Mouse (Mus musculus): ENCODE measurements around the gene Mepce. TPM values are rescaled to one million over a fixed set of nuclear protein-coding genes. Genes with fewer than 3 reads are reported as not detected.
A peak's percentile ranks its signal among the peaks of the same experiment; 100 is the strongest.

Mepce gene
- polyA plus RNA-seq, 1 experiment from 2014 or later, result 13.7 TPM

GRCm38 (mm10) chr5:137740506-137740905 lies 46.9 kb downstream of the Mepce start:
- Histone ChIP-seq H3K27ac (ENCODE audit: low read length) (no peak overlapping the region), H3K27me3 (replicated peaks; ENCODE audit: insufficient read depth, low read length) (no peaks in the 10 kb centered on the region), H3K4me1 (ENCODE audit: insufficient read depth, low read depth, low read length) (no peaks in the 10 kb centered on the region), H3K4me2 (replicated peaks; ENCODE audit: low read depth, low read length) (peak overlapping the region; percentile 94), H3K9me3 (ENCODE audit: low read length) (no peaks in the 10 kb centered on the region), H3K36me3 (ENCODE audit: insufficient read depth, low read length) (no peaks in the 10 kb centered on the region), H3K9ac (replicated peaks; ENCODE audit: low read depth) (0 out of 2 replicates have a peak overlapping the region, but pooled peaks have one; percentile 34), H3K4me3 (ENCODE audit: low read depth, low read length) (peak overlapping the region; percentile 57)
- 21% methylated on average over 11 of the region's 11 CpGs for WGBS
- TF ChIP-seq EP300 (IDR thresholded peaks at IDR 0.05) (no peak), CTCF (IDR thresholded peaks at IDR 0.05) (no peak)
- ATAC-seq, result no peak
- DNase-seq (ENCODE audit: low spot score), result no peak

GRCm38 (mm10) chr5:137739471-137739870 lies 48.0 kb downstream of the Mepce start:
- TF ChIP-seq CTCF (IDR thresholded peaks at IDR 0.05) (no peak), EP300 (IDR thresholded peaks at IDR 0.05) (no peak)
- Histone ChIP-seq H3K4me2 (replicated peaks; ENCODE audit: low read depth, low read length) (no peak overlapping the region), H3K9me3 (ENCODE audit: low read length) (no peaks in the 10 kb centered on the region), H3K4me1 (ENCODE audit: insufficient read depth, low read depth, low read length) (no peaks in the 10 kb centered on the region), H3K27me3 (replicated peaks; ENCODE audit: insufficient read depth, low read length) (no peaks in the 10 kb centered on the region), H3K9ac (replicated peaks; ENCODE audit: low read depth) (no peak overlapping the region), H3K4me3 (ENCODE audit: low read depth, low read length) (no peak overlapping the region), H3K27ac (ENCODE audit: low read length) (no peak overlapping the region), H3K36me3 (ENCODE audit: insufficient read depth, low read length) (no peaks in the 10 kb centered on the region)
- ATAC-seq, result no peak
- 64% methylated on average over 9 of the region's 9 CpGs for WGBS
- no peak for DNase-seq (ENCODE audit: low spot score)

GRCm38 (mm10) chr5:137738516-137738915 lies 48.9 kb downstream of the Mepce start:
- no peak overlapping the region for H3K9ac ChIP-seq (replicated peaks; ENCODE audit: low read depth)
- ATAC-seq, result no peak
- 59% methylated on average over 5 of the region's 5 CpGs for WGBS

GRCm38 (mm10) chr5:137737400-137737940 lies 50.0 kb downstream of the Mepce start:
- Histone ChIP-seq H3K4me1 (ENCODE audit: insufficient read depth, low read depth, low read length) (no peaks in the 10 kb centered on the region), H3K36me3 (ENCODE audit: insufficient read depth, low read length) (no peaks in the 10 kb centered on the region), H3K4me2 (replicated peaks; ENCODE audit: low read depth, low read length) (no peak overlapping the region), H3K9me3 (ENCODE audit: low read length) (no peaks in the 10 kb centered on the region), H3K9ac (replicated peaks; ENCODE audit: low read depth) (no peak overlapping the region), H3K27me3 (replicated peaks; ENCODE audit: insufficient read depth, low read length) (no peaks in the 10 kb centered on the region), H3K27ac (ENCODE audit: low read length) (no peak overlapping the region), H3K4me3 (ENCODE audit: low read depth, low read length) (no peak overlapping the region)
- DNase-seq (ENCODE audit: low spot score) (no peak), ATAC-seq (no peak)
- no peak for TF ChIP-seq CTCF (IDR thresholded peaks at IDR 0.05)
- TF ChIP-seq EP300 (IDR thresholded peaks at IDR 0.05), result no peak
- 89% methylated on average over 6 of the region's 6 CpGs for WGBS

More at GRCm38 (mm10) chr5:137738516-137738915, 48.9 kb downstream of the Mepce start:
- Histone ChIP-seq H3K27me3 (replicated peaks; ENCODE audit: insufficient read depth, low read length) (no peaks in the 10 kb centered on the region), H3K27ac (ENCODE audit: low read length) (no peak overlapping the region), H3K4me1 (ENCODE audit: insufficient read depth, low read depth, low read length) (no peaks in the 10 kb centered on the region), H3K36me3 (ENCODE audit: insufficient read depth, low read length) (no peaks in the 10 kb centered on the region), H3K4me3 (ENCODE audit: low read depth, low read length) (no peak overlapping the region), H3K4me2 (replicated peaks; ENCODE audit: low read depth, low read length) (no peak overlapping the region), H3K9me3 (ENCODE audit: low read length) (no peaks in the 10 kb centered on the region)
- no peak for TF ChIP-seq EP300 (IDR thresholded peaks at IDR 0.05)
- TF ChIP-seq CTCF (IDR thresholded peaks at IDR 0.05), result peak; percentile 31
- no peak for DNase-seq (ENCODE audit: low spot score)

- no peaks in the 10 kb centered on the region for H3K4me1 ChIP-seq (ENCODE audit: insufficient read depth, low read depth, low read length)
- ATAC-seq, result no peak
- H3K27me3 ChIP-seq (replicated peaks; ENCODE audit: insufficient read depth, low read length), result no peaks in the 10 kb centered on the region
- no peak overlapping the region for H3K9ac ChIP-seq (replicated peaks; ENCODE audit: low read depth)
- no peak overlapping the region for H3K27ac ChIP-seq (ENCODE audit: low read length)
- WGBS, result 63% methylated on average over 6 of the region's 6 CpGs
- DNase-seq (ENCODE audit: low spot score), result no peak
- no peaks in the 10 kb centered on the region for H3K9me3 ChIP-seq (ENCODE audit: low read length)
- no peak for TF ChIP-seq CTCF (IDR thresholded peaks at IDR 0.05)
- TF ChIP-seq EP300 (IDR thresholded peaks at IDR 0.05), result no peak
- H3K4me2 ChIP-seq (replicated peaks; ENCODE audit: low read depth, low read length), result no peak overlapping the region
- H3K4me3 ChIP-seq (ENCODE audit: low read depth, low read length), result no peak overlapping the region
- H3K36me3 ChIP-seq (ENCODE audit: insufficient read depth, low read length), result no peaks in the 10 kb centered on the region
These were observed 53.0 kb downstream of the Mepce start for GRCm38 (mm10) chr5:137734289-137735061.

- TF ChIP-seq CTCF (IDR thresholded peaks at IDR 0.05), result no peak
- TF ChIP-seq EP300 (IDR thresholded peaks at IDR 0.05), result no peak
- WGBS, result 91% methylated on average over 12 of the region's 12 CpGs
- H3K9me3 ChIP-seq (ENCODE audit: low read length), result no peaks in the 10 kb centered on the region
These were observed 53.7 kb downstream of the Mepce start for GRCm38 (mm10) chr5:137733638-137734288.

More at GRCm38 (mm10) chr5:137733638-137734288, 53.7 kb downstream of the Mepce start:
- Histone ChIP-seq H3K27ac (ENCODE audit: low read length) (no peak overlapping the region), H3K27me3 (replicated peaks; ENCODE audit: insufficient read depth, low read length) (no peaks in the 10 kb centered on the region), H3K4me1 (ENCODE audit: insufficient read depth, low read depth, low read length) (no peaks in the 10 kb centered on the region), H3K36me3 (ENCODE audit: insufficient read depth, low read length) (no peaks in the 10 kb centered on the region), H3K4me2 (replicated peaks; ENCODE audit: low read depth, low read length) (no peak overlapping the region), H3K4me3 (ENCODE audit: low read depth, low read length) (no peak overlapping the region), H3K9ac (replicated peaks; ENCODE audit: low read depth) (no peak overlapping the region)
- ATAC-seq (no peak), DNase-seq (ENCODE audit: low spot score) (no peak)

Other genes with a start within 250 kb of the Mepce start
- gene Actl6b, start 234.1 kb downstream of the Mepce start, polyA plus RNA-seq (2015; fragmentation: Nextera tagmentation; extraction: Ambion mirVana), result 0.15 TPM in 1 of 2 replicates, not detected in the other
- 0.33 and 0.87 TPM in 2 replicates for gene Tfr2, start 217.8 kb downstream of the Mepce start, polyA plus RNA-seq (2015; fragmentation: Nextera tagmentation; extraction: Ambion mirVana)
- 32.1 and 33.7 TPM in 2 replicates for gene Mospd3, start 186.6 kb downstream of the Mepce start, polyA plus RNA-seq (2015; fragmentation: Nextera tagmentation; extraction: Ambion mirVana)
- 86.6 and 101 TPM in 2 replicates for gene Pcolce, start 173.9 kb downstream of the Mepce start, polyA plus RNA-seq (2015; fragmentation: Nextera tagmentation; extraction: Ambion mirVana)
- gene Fbxo24, start 158.7 kb downstream of the Mepce start, polyA plus RNA-seq (2015; fragmentation: Nextera tagmentation; extraction: Ambion mirVana), result 0.19 and 0.51 TPM in 2 replicates
- 47.4 and 50.7 TPM in 2 replicates for gene Lrch4, start 158.5 kb downstream of the Mepce start, polyA plus RNA-seq (2015; fragmentation: Nextera tagmentation; extraction: Ambion mirVana)
- 11.6 and 12.3 TPM in 2 replicates for gene Gm20605, start 158.5 kb downstream of the Mepce start, polyA plus RNA-seq (2015; fragmentation: Nextera tagmentation; extraction: Ambion mirVana)
- gene Sap25, start 146.3 kb downstream of the Mepce start, polyA plus RNA-seq (2015; fragmentation: Nextera tagmentation; extraction: Ambion mirVana), result 12.3 and 13.2 TPM in 2 replicates
- 0.80 and 0.96 TPM in 2 replicates for gene Irs3, start 141.9 kb downstream of the Mepce start, polyA plus RNA-seq (2015; fragmentation: Nextera tagmentation; extraction: Ambion mirVana)
- 14.2 and 14.9 TPM in 2 replicates for gene Agfg2, start 102.9 kb downstream of the Mepce start, polyA plus RNA-seq (2015; fragmentation: Nextera tagmentation; extraction: Ambion mirVana)
- 0.51 and 0.65 TPM in 2 replicates for gene Nyap1, start 46.0 kb downstream of the Mepce start, polyA plus RNA-seq (2015; fragmentation: Nextera tagmentation; extraction: Ambion mirVana)
- 119 and 129 TPM in 2 replicates for gene Tsc22d4, start 41.9 kb downstream of the Mepce start, polyA plus RNA-seq (2015; fragmentation: Nextera tagmentation; extraction: Ambion mirVana)
- 28.8 and 29.8 TPM in 2 replicates for gene Ppp1r35, start 8.8 kb downstream of the Mepce start, polyA plus RNA-seq (2015; fragmentation: Nextera tagmentation; extraction: Ambion mirVana)
- 2.4 and 4.3 TPM in 2 replicates for gene Zcwpw1, start 143 bp upstream of the Mepce start, polyA plus RNA-seq (2015; fragmentation: Nextera tagmentation; extraction: Ambion mirVana)
- 12.5 and 12.6 TPM in 2 replicates for gene Pilra, start 48.6 kb upstream of the Mepce start, polyA plus RNA-seq (2015; fragmentation: Nextera tagmentation; extraction: Ambion mirVana)
- gene Pilrb1, start 70.5 kb upstream of the Mepce start, polyA plus RNA-seq (2015; fragmentation: Nextera tagmentation; extraction: Ambion mirVana), result 3.6 and 4.7 TPM in 2 replicates
- gene Pilrb2, start 84.2 kb upstream of the Mepce start, polyA plus RNA-seq (2015; fragmentation: Nextera tagmentation; extraction: Ambion mirVana), result 6.1 and 6.2 TPM in 2 replicates
- gene Cyp3a13, start 134.0 kb upstream of the Mepce start, polyA plus RNA-seq (2015; fragmentation: Nextera tagmentation; extraction: Ambion mirVana), result 2.1 and 2.6 TPM in 2 replicates
- not detected in 2 replicates for gene Gjc3, start 175.4 kb upstream of the Mepce start, polyA plus RNA-seq (2015; fragmentation: Nextera tagmentation; extraction: Ambion mirVana)
- gene Azgp1, start 193.9 kb upstream of the Mepce start, polyA plus RNA-seq (2015; fragmentation: Nextera tagmentation; extraction: Ambion mirVana), result 0.20 and 0.82 TPM in 2 replicates
- not detected in 2 replicates for gene Smok3a, start 233.6 kb upstream of the Mepce start, polyA plus RNA-seq (2015; fragmentation: Nextera tagmentation; extraction: Ambion mirVana)
- gene Smok3b, start 233.8 kb upstream of the Mepce start, polyA plus RNA-seq (2015; fragmentation: Nextera tagmentation; extraction: Ambion mirVana), result not detected in 2 replicates

All from lung, postnatal 0 days (tissue).